Mouse (Mus musculus) c-Kit-negative CD71-positive TER-119-positive erythroid progenitor cells, embryonic 14.5 days (primary cell): ENCODE data around the gene Cdc42ep1.
"Not testable (repeated sequence)": the region's sequence is repeated elsewhere in the genome, so short reads cannot be mapped to it uniquely, and the experiment has no call there.

Experiments used
- DNase-seq: peaks from one replicate; pipeline ENCODE4 v3.0.0-alpha.2; 2013; ENCODE audit warnings: low read depth, low spot score

The Cdc42ep1 gene

GRCm38 (mm10) chr15:78878792-78879516 lies 36.5 kb downstream of the Cdc42ep1 start:
- not testable (repeated sequence) for DNase-seq

GRCm38 (mm10) chr15:78880432-78880831 lies 38.0 kb downstream of the Cdc42ep1 start:
- DNase-seq: no peak

- DNase-seq: no peak
Observed at GRCm38 (mm10) chr15:78881828-78882227, 39.4 kb downstream of the Cdc42ep1 start.

- DNase-seq: no peak
Observed at GRCm38 (mm10) chr15:78889401-78889853, 47.0 kb downstream of the Cdc42ep1 start.

GRCm38 (mm10) chr15:78892440-78892839 lies 50.0 kb downstream of the Cdc42ep1 start:
- DNase-seq: no peak

- no peak for DNase-seq
Observed at GRCm38 (mm10) chr15:78894726-78895125, 52.3 kb downstream of the Cdc42ep1 start.

- DNase-seq: no peak
Observed at GRCm38 (mm10) chr15:78895741-78896140, 53.3 kb downstream of the Cdc42ep1 start.

- no peak for DNase-seq
Observed at GRCm38 (mm10) chr15:78896149-78896548, 53.7 kb downstream of the Cdc42ep1 start.

- no peak for DNase-seq
Observed at GRCm38 (mm10) chr15:78897488-78897887, 55.1 kb downstream of the Cdc42ep1 start.

GRCm38 (mm10) chr15:78898507-78899001 lies 56.1 kb downstream of the Cdc42ep1 start:
- DNase-seq: no peak

- no peak for DNase-seq
Observed at GRCm38 (mm10) chr15:78899409-78899739, 57.0 kb downstream of the Cdc42ep1 start, which contains the start of gene Gm49510. TSS of gene Gm49510 (plus strand) at chr15:78899667.

- no peak for DNase-seq
Observed at GRCm38 (mm10) chr15:78899740-78900584, 57.5 kb downstream of the Cdc42ep1 start, which contains the start of gene Sh3bp1. TSS of gene Sh3bp1 (plus strand) at chr15:78899768.
